Mouse (Mus musculus) kidney, postnatal 10 days (tissue): Measurements from ENCODE around the gene Gatb.

Experiments
- DNase-seq: peaks from one replicate; pipeline ENCODE4 v3.0.0; 2021; ENCODE audit warnings: mixed read lengths

Gatb gene

GRCm38 (mm10) chr3:85661926-85662813, 88.3 kb downstream of the Gatb start:
- DNase-seq, result no peak

GRCm38 (mm10) chr3:85663826-85664225, 89.9 kb downstream of the Gatb start:
- DNase-seq, result peak; percentile 37

GRCm38 (mm10) chr3:85664591-85665171, 90.8 kb downstream of the Gatb start:
- DNase-seq, result no peak

- no peak for DNase-seq
Measured at GRCm38 (mm10) chr3:85666166-85666565, 92.2 kb downstream of the Gatb start.

- DNase-seq, result no peak
Measured at GRCm38 (mm10) chr3:85666736-85667135, 92.8 kb downstream of the Gatb start.

- no peak for DNase-seq
Measured at GRCm38 (mm10) chr3:85667683-85668082, 93.8 kb downstream of the Gatb start.

GRCm38 (mm10) chr3:85669844-85670243, 95.9 kb downstream of the Gatb start:
- no peak for DNase-seq

- no peak for DNase-seq
Measured at GRCm38 (mm10) chr3:85677133-85677532, 103.2 kb downstream of the Gatb start.

GRCm38 (mm10) chr3:85677952-85678351, 104.0 kb downstream of the Gatb start:
- DNase-seq, result no peak

- DNase-seq, result no peak
Measured at GRCm38 (mm10) chr3:85679312-85679933, 105.5 kb downstream of the Gatb start.

GRCm38 (mm10) chr3:85679960-85680359, 106.0 kb downstream of the Gatb start:
- DNase-seq, result no peak

GRCm38 (mm10) chr3:85681136-85681535, 107.2 kb downstream of the Gatb start:
- no peak for DNase-seq

- no peak for DNase-seq
Measured at GRCm38 (mm10) chr3:85683618-85684017, 109.7 kb downstream of the Gatb start.

GRCm38 (mm10) chr3:85685271-85685670, 111.4 kb downstream of the Gatb start:
- DNase-seq, result no peak

- no peak for DNase-seq
Measured at GRCm38 (mm10) chr3:85688341-85688740, 114.4 kb downstream of the Gatb start.

GRCm38 (mm10) chr3:85691134-85691533, 117.2 kb downstream of the Gatb start:
- DNase-seq, result no peak

- no peak for DNase-seq
Measured at GRCm38 (mm10) chr3:85693013-85693412, 119.1 kb downstream of the Gatb start.

- DNase-seq, result no peak
Measured at GRCm38 (mm10) chr3:85695056-85695455, 121.1 kb downstream of the Gatb start.

GRCm38 (mm10) chr3:85698496-85698895, 124.6 kb downstream of the Gatb start:
- no peak for DNase-seq

GRCm38 (mm10) chr3:85703141-85703882, 129.4 kb downstream of the Gatb start:
- no peak for DNase-seq
